Mouse (Mus musculus) hindbrain, embryonic 12.5 days (tissue): ENCODE data around the gene Edf1. TPM values are rescaled to one million over a fixed set of nuclear protein-coding genes. Genes with fewer than 3 reads are reported as not detected.
A peak's percentile ranks its signal among the peaks of the same experiment; 100 is the strongest.

Experiments
- ATAC-seq: fragments of 200-750 bp; cut with Nextera tagmentation; 2 replicates; pipeline ENCODE4 v1.8.0; 2017; ENCODE audit warnings: moderate TSS enrichment; ENCODE audit not compliant: low FRiP score
- H3K27ac ChIP-seq: fragments of 300-500 bp; sonication (generic); 2 replicates; pipeline ENCODE4 v1.5.1; 2016; ENCODE audit warnings: mild to moderate bottlenecking
- H3K27me3 ChIP-seq: fragments of 300-500 bp; sonication (generic); 2 replicates; pipeline ENCODE4 v1.6.1; 2016; ENCODE audit warnings: mild to moderate bottlenecking
- H3K36me3 ChIP-seq: fragments of 300-500 bp; sonication (generic); 2 replicates; pipeline ENCODE4 v1.6.1; 2016; ENCODE audit warnings: mild to moderate bottlenecking
- H3K4me1 ChIP-seq: fragments of 300-500 bp; sonication (generic); 2 replicates; pipeline ENCODE4 v1.6.1; 2016
- H3K4me2 ChIP-seq: fragments of 300-500 bp; sonication (generic); replicated peaks from 2 replicates; pipeline ENCODE4 v1.6.1; 2016; ENCODE audit warnings: mild to moderate bottlenecking
- H3K4me3 ChIP-seq: fragments of 300-500 bp; sonication (generic); 2 replicates; pipeline ENCODE4 v1.5.1; 2016; ENCODE audit warnings: mild to moderate bottlenecking
- H3K9ac ChIP-seq: fragments of 300-500 bp; sonication (generic); 2 replicates; pipeline ENCODE4 v1.6.1; 2016; ENCODE audit warnings: mild to moderate bottlenecking, moderate library complexity
- H3K9me3 ChIP-seq: fragments of 300-500 bp; sonication (generic); replicated peaks from 2 replicates; pipeline ENCODE4 v1.6.1; 2016; ENCODE audit warnings: mild to moderate bottlenecking
- WGBS: fragments of 180-500 bp; shearing (Covaris S2); methylation state at CpG from one replicate; pipeline ENCODE4 v1.1.7; 2016; 5-methylcytosine and 5-hydroxymethylcytosine counted together
- polyA plus RNA-seq: library from polyadenylated mRNA; unstranded; fragments of >200 nt; fragmentation: Nextera tagmentation; extraction: Ambion mirVana; gene quantifications from 2 replicates; pipeline ENCODE4 v1.2.1, GENCODE M21; 2016

Edf1 gene
- polyA plus RNA-seq = 377 TPM in 2 replicates

DNA sequence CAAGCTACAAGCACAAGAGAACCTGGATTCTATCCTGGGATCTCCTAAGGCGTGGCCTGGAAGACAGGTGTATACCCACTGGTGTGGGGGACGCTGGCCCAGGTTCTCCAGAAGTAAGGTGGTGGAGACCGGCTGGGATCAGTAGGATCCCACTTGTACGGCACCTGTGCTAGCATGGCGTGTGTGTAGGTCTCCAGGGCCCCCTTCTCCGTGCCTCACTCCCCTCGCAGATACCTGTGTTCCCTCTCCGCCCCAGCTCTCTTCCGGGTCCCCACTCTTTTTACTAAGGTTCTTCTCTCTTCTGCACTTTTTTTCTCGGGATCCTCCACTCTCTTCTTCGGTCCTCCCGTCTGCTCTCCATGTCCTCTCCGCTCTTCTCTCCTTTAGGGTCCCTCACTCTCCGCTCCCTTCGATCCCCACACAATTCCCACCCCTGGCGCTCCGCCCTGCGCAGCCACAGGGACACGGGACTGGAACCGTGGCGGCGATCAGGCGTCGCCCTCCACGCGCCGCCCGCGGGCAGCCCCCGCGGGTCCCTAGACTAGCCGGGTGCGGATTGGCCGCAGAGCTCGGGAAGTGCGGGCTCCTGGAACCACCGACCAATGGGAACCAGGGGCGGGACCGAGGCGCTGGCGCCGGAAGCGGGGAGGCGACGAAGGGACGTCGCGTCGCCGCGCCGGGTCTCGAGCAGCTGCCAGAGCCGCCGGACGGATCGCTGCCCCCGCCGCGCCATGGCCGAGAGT, at the start of gene Edf1:
Gene Edf1 (plus strand): TSS at position 627 of the 743 bp plus-strand sequence.
- no peaks in the 10 kb centered on the region for H3K9me3 ChIP-seq
- H3K4me1 ChIP-seq = peaks cover 19% of the 10 kb centered on the region
- peak; percentile 98 for ATAC-seq
- peak within 1 kb of the TSS; percentile 82 for H3K27ac ChIP-seq
- WGBS = under 1% methylated on average over 61 of the region's 61 CpGs
- peak within 1 kb of the TSS; percentile 81 for H3K4me3 ChIP-seq
- H3K27me3 ChIP-seq = no peaks in the 10 kb centered on the region
- H3K9ac ChIP-seq = peak within 1 kb of the TSS; percentile 94
- H3K36me3 ChIP-seq = peaks cover 24% of the 10 kb centered on the region
- peak within 1 kb of the TSS; percentile 81 for H3K4me2 ChIP-seq

DNA sequence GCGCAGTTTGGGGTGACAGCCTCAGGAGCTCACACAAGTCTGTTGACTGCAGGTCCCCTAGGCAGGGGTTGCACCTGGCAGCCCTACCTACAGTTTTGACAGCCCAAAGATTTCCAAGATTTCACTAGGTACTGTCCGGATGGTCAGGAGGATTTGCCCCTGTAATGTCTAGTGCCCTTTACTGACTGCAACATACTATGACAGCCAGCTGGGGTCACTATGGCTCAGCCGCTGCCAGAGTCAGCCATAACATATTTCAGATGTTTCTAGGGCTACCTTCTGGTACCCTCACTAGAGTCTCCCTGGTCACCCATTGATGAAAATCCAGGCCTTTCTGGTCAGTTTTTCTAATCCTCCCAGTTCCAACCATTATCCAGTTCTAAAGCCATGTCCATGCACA, 47.7 kb upstream of the Edf1 start:
- Histone ChIP-seq H3K4me1 (no peaks in the 10 kb centered on the region), H3K27ac (no peak overlapping the region), H3K4me2 (no peak overlapping the region), H3K9me3 (no peaks in the 10 kb centered on the region), H3K9ac (no peak overlapping the region), H3K36me3 (peaks cover 15% of the 10 kb centered on the region), H3K4me3 (no peak overlapping the region), H3K27me3 (no peaks in the 10 kb centered on the region; the same call in 1 of the 2 replicates)
- 64% methylated on average over 3 of the region's 3 CpGs for WGBS
- ATAC-seq = no peak

DNA sequence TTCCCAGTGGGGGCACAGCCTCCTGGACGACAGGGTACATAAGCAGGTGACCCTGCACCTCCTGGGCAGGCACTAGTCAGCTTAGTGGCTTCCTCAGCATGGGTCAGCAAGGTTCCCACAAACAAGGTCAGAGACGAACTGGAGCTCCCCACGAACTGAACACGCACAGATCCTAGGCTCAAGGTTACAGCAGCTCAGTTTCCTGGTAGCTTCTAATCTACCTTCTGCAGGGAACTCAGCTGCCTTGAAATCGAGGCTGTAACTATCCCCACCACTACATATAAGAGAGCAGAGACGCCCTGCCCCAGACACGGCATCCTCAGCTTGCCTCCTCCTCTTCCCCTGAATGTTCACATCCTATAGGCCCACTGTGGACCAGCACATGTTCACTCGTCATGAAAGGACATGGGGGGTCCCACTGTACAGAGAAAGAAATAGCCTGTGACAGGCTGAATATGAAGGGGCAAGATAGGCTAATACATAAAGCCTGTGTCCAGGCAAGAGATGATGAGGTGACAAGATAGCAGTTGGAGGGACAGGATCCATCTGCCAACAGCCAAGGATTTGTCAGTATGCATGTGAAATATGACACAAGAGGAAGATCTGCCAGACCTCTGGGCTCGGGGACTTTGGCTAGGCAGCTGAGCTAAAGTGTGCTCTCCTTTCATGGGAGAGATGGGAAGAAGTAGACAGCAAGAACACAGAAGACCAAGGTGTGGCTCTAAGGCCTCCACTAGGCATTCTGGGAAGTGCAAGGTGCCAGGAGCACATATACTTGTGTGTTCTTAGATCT, 30.9 kb upstream of the Edf1 start:
- Histone ChIP-seq H3K9ac (no peak overlapping the region), H3K27ac (no peak overlapping the region), H3K36me3 (peaks cover 85% of the 10 kb centered on the region), H3K4me2 (no peak overlapping the region), H3K9me3 (no peaks in the 10 kb centered on the region), H3K27me3 (no peaks in the 10 kb centered on the region), H3K4me1 (no peaks in the 10 kb centered on the region), H3K4me3 (no peak overlapping the region)
- ATAC-seq = no peak
- WGBS = 88% methylated on average over 9 of the region's 9 CpGs

DNA sequence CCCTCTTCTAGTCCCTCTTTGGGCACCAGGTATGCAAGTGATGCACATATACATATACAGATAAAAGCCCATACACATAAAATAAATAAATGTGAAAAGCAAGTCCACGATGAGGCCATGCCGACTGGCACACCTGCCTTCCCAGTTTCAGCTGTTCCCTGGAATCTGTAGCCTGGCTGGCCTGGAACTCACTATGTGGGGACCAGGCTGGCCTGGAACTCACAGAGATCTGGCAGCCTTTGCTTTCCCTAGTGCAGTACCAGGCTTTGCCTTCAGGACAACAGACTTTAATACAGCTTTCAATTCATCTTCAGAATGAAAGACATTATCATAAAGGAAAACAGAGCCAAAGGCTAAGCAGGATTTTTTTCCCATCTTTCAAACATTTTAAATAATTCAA, 23.9 kb upstream of the Edf1 start:
- Histone ChIP-seq H3K9ac (no peak overlapping the region), H3K4me3 (no peak overlapping the region), H3K27ac (no peak overlapping the region), H3K9me3 (no peaks in the 10 kb centered on the region), H3K36me3 (peaks cover 50% of the 10 kb centered on the region), H3K4me2 (no peak overlapping the region), H3K4me1 (no peaks in the 10 kb centered on the region), H3K27me3 (no peaks in the 10 kb centered on the region)
- no peak for ATAC-seq
- 87% methylated on average over 2 of the region's 2 CpGs for WGBS

DNA sequence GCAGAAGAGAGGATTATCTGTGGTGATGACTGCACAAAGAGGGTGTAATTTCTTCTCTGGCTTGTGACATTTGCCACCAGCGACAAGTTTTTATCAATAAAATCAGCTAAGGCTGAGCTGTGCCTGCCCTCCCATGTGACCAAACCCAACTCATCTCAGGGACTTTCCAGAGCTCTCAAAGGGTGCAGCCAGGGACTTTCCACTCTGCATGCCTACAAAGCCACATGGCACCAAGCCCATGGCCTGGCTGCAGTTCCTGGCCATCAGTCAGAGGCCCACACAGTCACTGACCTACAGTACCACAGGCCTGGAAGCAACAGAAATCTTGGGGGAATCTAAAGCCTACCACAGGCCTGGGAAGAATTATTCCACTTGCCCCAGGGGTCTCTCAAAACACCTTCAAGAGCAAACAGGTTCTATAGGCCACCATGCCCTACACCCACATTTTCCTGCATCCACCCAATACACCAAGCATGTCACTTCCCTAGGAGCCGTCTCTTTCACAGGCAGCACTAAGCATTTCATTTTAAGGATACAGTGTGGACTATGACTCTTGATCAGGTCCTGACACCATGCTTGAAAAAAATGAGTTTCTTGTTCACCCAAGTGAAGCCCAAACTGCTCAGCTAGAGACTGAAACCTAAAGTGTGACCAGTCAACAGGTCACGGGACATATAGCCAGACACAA, 23.3 kb upstream of the Edf1 start:
- no peak overlapping the region for H3K4me3 ChIP-seq
- no peaks in the 10 kb centered on the region for H3K9me3 ChIP-seq
- 90% methylated on average over 3 of the region's 3 CpGs for WGBS
- H3K4me2 ChIP-seq = no peak overlapping the region
- H3K9ac ChIP-seq = no peak overlapping the region
- H3K4me1 ChIP-seq = no peaks in the 10 kb centered on the region
- no peak overlapping the region for H3K27ac ChIP-seq
- H3K27me3 ChIP-seq = no peaks in the 10 kb centered on the region
- no peak for ATAC-seq
- peaks cover 45% of the 10 kb centered on the region for H3K36me3 ChIP-seq

DNA sequence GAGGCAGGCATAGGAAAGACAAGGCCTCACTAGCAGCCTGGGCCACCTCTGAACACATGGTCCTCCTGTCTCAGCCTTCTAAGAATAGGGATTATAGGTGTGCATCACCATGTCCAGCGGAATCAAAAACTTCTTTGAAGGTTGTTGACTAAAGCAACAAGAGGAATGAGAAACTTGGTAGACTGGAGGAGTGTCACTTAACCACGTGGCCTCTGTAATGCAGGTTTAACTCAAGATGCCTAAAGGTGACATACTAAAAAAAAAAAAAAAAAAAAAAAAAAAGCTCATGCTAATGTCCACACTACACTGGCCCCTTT, 22.8 kb upstream of the Edf1 start:
- H3K4me1 ChIP-seq = no peaks in the 10 kb centered on the region
- WGBS = 93% methylated on average over 2 of the region's 2 CpGs
- H3K9ac ChIP-seq = no peak overlapping the region
- H3K4me3 ChIP-seq = no peak overlapping the region
- no peak for ATAC-seq
- no peaks in the 10 kb centered on the region for H3K27me3 ChIP-seq
- H3K9me3 ChIP-seq = no peaks in the 10 kb centered on the region
- peaks cover 40% of the 10 kb centered on the region for H3K36me3 ChIP-seq
- no peak overlapping the region for H3K27ac ChIP-seq
- H3K4me2 ChIP-seq = no peak overlapping the region

DNA sequence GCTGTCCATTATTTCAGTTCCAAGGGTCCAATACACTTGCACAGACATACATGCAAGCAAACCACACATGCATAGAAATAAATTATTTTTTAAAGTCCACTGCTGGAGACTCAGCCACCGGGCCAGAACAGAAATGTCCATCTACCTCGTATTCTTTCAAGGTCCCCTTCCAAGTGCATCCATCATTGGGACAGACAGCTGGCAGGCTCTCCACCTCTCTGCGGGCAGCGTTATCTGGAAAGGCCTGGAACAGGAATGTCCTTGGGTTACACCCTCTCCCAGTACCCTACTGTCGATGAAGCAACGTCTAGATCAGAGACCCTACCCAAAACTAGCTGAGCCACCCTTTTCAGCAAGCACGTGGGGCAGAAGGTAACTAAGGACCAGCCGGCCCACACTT, 21.1 kb upstream of the Edf1 start:
- Histone ChIP-seq H3K36me3 (peaks cover 33% of the 10 kb centered on the region), H3K9ac (no peak overlapping the region), H3K4me1 (0 out of 2 replicates have a peak, but pooled peaks cover under 1% of the 10 kb centered on the region), H3K4me2 (no peak overlapping the region), H3K4me3 (no peak overlapping the region), H3K9me3 (no peaks in the 10 kb centered on the region), H3K27me3 (no peaks in the 10 kb centered on the region), H3K27ac (no peak overlapping the region)
- WGBS = 93% methylated on average over 8 of the region's 8 CpGs
- ATAC-seq = no peak

DNA sequence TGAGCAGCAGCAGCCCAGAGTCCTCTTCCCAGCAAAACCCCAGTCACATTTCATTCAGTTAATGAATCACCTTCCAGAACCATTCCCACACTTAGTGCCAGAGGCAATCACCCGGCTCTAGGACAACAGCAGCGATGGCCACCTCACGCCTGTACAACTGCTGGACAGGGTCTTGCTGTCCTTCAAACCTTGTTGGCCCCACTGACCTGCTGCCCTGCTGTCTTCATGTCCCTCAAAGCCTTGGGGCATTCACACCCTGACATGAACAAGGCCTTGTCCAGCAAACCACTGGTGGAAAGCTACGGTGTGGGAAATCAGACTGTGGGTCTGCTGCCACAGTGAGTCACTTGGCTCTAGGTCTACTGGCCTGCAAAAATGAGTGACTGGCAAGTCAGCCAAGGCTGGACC, 17.1 kb upstream of the Edf1 start:
- no peak overlapping the region for H3K4me3 ChIP-seq
- H3K4me1 ChIP-seq = peaks cover 10% of the 10 kb centered on the region
- no peaks in the 10 kb centered on the region for H3K9me3 ChIP-seq
- WGBS = 91% methylated on average over 4 of the region's 4 CpGs
- no peak for ATAC-seq
- H3K36me3 ChIP-seq = peaks cover 19% of the 10 kb centered on the region
- no peak overlapping the region for H3K9ac ChIP-seq
- H3K4me2 ChIP-seq = no peak overlapping the region
- H3K27me3 ChIP-seq = no peaks in the 10 kb centered on the region
- H3K27ac ChIP-seq = no peak overlapping the region

DNA sequence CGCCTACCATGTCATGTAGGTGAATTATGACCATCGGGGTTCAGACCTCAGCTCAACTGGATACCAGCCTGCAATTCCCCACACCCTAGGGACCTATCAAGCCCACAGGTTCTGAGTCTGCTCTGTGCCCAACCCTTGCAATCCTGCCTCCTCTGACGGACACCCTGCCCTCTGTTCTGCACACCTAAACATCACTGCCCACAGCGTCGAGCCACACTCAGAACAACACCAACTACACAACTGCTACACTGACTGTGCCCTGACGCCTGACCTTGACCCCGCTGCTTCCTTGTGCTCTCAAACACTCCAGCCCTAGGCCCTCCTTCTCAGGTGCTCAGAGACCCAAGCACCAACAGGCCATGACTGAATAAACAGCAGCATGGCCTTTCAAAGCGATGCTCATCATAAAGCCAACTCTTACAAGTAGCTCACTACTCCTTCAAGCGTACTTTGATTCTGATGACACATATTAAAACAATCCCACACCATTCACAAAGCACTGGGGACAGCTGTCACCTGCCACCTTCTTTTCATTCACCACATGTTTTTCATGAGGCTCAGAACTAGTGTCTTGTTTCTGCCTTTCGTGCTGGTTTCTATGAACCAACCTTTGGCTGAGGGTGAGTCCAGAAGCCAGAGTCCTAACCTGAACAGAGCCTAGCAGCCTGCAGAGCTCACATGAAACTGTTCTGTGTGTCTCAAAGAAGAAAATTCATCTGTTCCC, 15.8 kb upstream of the Edf1 start:
- WGBS = 88% methylated on average over 10 of the region's 10 CpGs
- Histone ChIP-seq H3K9me3 (no peaks in the 10 kb centered on the region), H3K27ac (no peak overlapping the region), H3K4me3 (no peak overlapping the region), H3K9ac (no peak overlapping the region), H3K4me2 (no peak overlapping the region), H3K27me3 (no peaks in the 10 kb centered on the region), H3K36me3 (peaks cover 9% of the 10 kb centered on the region), H3K4me1 (peaks cover 17% of the 10 kb centered on the region)
- ATAC-seq = no peak

DNA sequence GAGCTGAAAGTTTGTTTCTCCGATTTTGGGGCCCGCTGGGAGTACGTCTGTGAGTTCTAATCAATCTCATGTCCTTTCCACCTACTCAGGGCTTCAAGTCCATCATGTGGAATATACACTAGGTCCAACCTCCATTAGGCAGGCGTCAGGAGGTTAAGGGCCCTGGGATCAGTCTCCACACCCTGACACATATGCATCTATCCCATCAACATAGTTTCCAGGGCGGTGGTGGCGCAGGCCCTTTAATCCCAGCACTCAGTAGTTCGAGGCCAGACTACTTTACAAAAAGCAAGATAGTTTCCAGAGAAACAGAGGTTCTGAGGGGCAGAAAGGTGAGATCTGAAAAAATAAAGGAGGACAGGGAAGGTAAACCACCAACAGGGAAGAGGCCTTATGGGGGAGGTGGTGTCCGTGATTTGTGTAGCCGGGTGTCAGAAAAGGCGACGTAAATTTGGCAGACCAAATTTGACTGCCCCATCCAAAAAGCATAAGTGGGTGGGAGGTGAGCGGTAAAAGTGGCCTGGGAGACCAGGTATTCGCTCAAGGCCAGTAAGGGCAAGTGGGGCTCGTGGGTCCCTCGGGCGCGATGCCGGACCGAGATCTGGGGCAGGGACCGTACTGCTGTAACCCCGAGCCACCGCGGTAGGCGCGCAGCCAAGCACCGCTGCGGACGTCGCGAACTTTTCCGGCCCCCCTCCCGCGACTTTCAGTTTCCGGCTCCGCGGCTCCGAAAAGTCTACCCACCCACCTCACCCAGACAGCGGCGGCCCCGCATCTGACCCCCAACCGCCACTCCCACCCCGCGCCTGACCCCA, 11.4 kb upstream of the Edf1 start:
- H3K9ac ChIP-seq = peak overlapping the region; percentile 75
- H3K36me3 ChIP-seq = no peaks in the 10 kb centered on the region
- no peaks in the 10 kb centered on the region for H3K27me3 ChIP-seq
- no peaks in the 10 kb centered on the region for H3K9me3 ChIP-seq
- ATAC-seq = peak; percentile 79
- peak overlapping the region; percentile 69 for H3K4me3 ChIP-seq
- peak overlapping the region; percentile 71 for H3K4me2 ChIP-seq
- peak overlapping the region; percentile 52; the same call in 1 of the 2 replicates for H3K27ac ChIP-seq
- WGBS = 11% methylated on average over 36 of the region's 43 CpGs
- H3K4me1 ChIP-seq = peaks cover 20% of the 10 kb centered on the region

DNA sequence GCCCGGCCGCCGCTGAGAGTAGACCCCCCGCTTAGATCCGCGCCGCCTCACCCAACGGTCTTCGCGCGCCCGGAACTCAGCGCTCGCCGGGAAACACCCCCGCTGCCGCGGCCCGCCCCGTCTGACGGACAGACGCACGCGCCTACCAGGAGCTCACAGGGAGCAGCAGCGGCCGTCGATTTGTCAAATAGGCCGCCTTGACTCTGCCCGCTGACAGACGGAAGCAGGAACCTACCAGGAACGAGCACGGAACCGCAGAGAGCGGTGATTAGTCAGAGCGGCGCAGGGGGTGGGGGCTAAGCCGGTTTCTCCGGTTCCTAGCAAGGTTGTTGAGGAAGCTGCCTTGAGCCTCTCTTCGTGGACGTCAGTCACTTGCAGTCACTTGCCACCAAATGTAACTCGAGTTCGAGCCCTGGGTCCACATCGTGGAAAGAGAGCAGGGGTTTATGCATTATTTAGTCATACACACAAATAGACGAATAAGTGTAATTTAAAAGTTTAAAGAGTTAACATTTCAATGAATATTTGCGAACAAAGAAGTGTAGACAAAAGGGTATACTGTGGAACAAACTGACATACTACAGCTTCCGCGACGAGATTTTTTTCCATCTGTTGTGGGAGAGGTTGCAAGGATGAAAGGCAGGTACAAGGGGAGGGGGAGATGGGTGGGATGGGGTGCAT, 10.7 kb upstream of the Edf1 start, which contains the start of gene Traf2:
Gene Traf2 (minus strand): TSS at position 130 of the 681 bp plus-strand sequence.
- Histone ChIP-seq H3K36me3 (no peaks in the 10 kb centered on the region), H3K27me3 (no peaks in the 10 kb centered on the region), H3K4me3 (peak within 1 kb of the TSS; percentile 69), H3K4me1 (peaks cover 16% of the 10 kb centered on the region), H3K27ac (peak within 1 kb of the TSS; percentile 52), H3K4me2 (peak within 1 kb of the TSS; percentile 71), H3K9me3 (no peaks in the 10 kb centered on the region), H3K9ac (peak within 1 kb of the TSS; percentile 75)
- 3% methylated on average over 48 of the region's 48 CpGs for WGBS
- peak; percentile 99 for ATAC-seq
